Mouse (Mus musculus): ENCODE measurements at regions not wholly inside any gene's neighbourhood (a gene's known extent, or its start where the extent isn't known, plus 50 kb on each side); places are given as distances from the start of the nearest gene placed in this dataset.

DNA sequence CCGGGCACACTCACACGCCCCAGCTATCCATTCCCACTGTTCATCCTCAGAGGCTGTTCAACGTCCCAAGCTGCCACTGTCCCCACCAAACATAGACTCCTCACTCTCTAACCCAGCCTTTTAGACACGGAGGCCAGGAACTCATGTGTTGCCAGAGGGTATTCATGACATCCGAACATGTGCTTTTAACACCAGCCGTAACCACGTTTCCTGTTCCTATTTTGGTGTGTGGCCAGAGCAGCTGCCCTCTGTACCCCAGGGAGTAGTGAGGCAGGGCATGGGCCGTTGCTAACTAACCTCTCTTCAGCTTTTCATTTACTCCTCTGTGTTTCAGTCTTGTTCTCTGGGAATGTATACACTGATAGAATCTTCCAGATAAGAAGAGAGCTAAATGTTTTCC lies 156.2 kb downstream of the Glrx3 start:
- Histone ChIP-seq H3K36me3 (ENCODE audit: control insufficient read depth, insufficient read depth, low read length) (no peaks in the 10 kb centered on the region), H3K27ac (no peak overlapping the region), H3K27me3 (ENCODE audit: control insufficient read depth, insufficient read depth, low read length) (no peaks in the 10 kb centered on the region), H3K4me1 (ENCODE audit: control insufficient read depth, insufficient read depth, low read length) (no peaks in the 10 kb centered on the region), H3K4me3 (no peak overlapping the region), H3K79me2 (replicated peaks; ENCODE audit: control insufficient read depth, insufficient read depth, low read length) (no peaks in the 10 kb centered on the region), H3K9ac (ENCODE audit: low read depth, low read length) (no peak overlapping the region)
- 45% methylated on average over 8 of the region's 8 CpGs for WGBS
- intact Hi-C loops (cut with DNase I) = no loop called here
- TF ChIP-seq POLR2A (IDR thresholded peaks at IDR 0.05; ENCODE audit: insufficient read depth, low read depth, low read length) (no peak), CTCF (IDR thresholded peaks at IDR 0.05) (no peak), EP300 (IDR thresholded peaks at IDR 0.05; ENCODE audit: insufficient read depth, low read depth, low read length) (no peak)
- DNase-seq = peak in 1 of 2 experiments; percentile 42

DNA sequence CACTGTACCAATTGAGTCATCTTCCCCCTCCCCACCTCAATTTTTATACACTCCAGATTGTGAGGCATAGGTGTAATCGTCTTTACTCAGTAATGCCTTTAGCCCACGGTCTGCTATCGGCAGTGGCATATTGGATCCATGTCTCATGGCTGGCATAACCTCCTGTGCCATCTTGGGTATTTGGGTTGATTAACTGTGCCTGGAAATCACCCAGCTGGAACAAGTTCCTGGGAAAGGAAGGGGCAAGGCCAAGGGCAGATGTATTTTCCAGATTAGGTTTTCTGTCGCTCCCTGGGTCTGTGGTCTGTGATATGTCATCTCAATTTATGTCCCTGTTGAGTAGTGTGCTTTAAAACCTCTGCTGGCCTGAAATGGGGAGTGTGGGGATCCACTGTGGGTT lies 158.2 kb downstream of the Glrx3 start:
- no peak overlapping the region for H3K4me3 ChIP-seq
- no peaks in the 10 kb centered on the region for H3K36me3 ChIP-seq (ENCODE audit: control insufficient read depth, insufficient read depth, low read length)
- TF ChIP-seq EP300 (IDR thresholded peaks at IDR 0.05; ENCODE audit: insufficient read depth, low read depth, low read length) (no peak), POLR2A (IDR thresholded peaks at IDR 0.05; ENCODE audit: insufficient read depth, low read depth, low read length) (no peak), CTCF (IDR thresholded peaks at IDR 0.05) (no peak)
- H3K27me3 ChIP-seq (ENCODE audit: control insufficient read depth, insufficient read depth, low read length) = no peaks in the 10 kb centered on the region
- no peak overlapping the region for H3K9ac ChIP-seq (ENCODE audit: low read depth, low read length)
- DNase-seq = no peak
- H3K27ac ChIP-seq = no peak overlapping the region
- H3K4me1 ChIP-seq (ENCODE audit: control insufficient read depth, insufficient read depth, low read length) = no peaks in the 10 kb centered on the region
- intact Hi-C loops (cut with DNase I) = no loop called here
- no peaks in the 10 kb centered on the region for H3K79me2 ChIP-seq (replicated peaks; ENCODE audit: control insufficient read depth, insufficient read depth, low read length)
- 70% methylated on average over 4 of the region's 4 CpGs for WGBS

DNA sequence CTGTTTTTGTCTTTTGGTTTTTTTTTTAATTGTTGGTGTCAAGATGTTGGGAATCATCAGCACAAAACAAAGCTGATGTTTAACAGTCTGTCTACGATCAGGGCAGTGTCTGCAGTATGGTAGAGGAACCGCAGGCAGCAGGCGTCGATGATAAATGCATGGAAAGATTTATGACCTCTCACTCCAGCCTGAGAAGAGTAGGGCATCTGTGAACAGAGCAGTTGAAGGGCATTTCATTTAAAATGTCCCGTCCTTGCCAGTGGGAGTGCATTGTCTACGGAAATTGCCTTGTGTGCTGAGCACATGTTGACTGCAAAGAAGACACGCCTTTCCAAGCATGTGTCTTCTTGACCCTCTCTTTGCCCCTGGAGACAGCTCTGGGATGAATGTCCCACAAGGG lies 158.7 kb downstream of the Glrx3 start:
- Histone ChIP-seq H3K9ac (ENCODE audit: low read depth, low read length) (no peak overlapping the region), H3K27ac (no peak overlapping the region), H3K36me3 (ENCODE audit: control insufficient read depth, insufficient read depth, low read length) (no peaks in the 10 kb centered on the region), H3K79me2 (replicated peaks; ENCODE audit: control insufficient read depth, insufficient read depth, low read length) (no peaks in the 10 kb centered on the region), H3K27me3 (ENCODE audit: control insufficient read depth, insufficient read depth, low read length) (no peaks in the 10 kb centered on the region), H3K4me1 (ENCODE audit: control insufficient read depth, insufficient read depth, low read length) (no peaks in the 10 kb centered on the region), H3K4me3 (no peak overlapping the region)
- DNase-seq = no peak
- TF ChIP-seq CTCF (IDR thresholded peaks at IDR 0.05) (no peak), POLR2A (IDR thresholded peaks at IDR 0.05; ENCODE audit: insufficient read depth, low read depth, low read length) (no peak), EP300 (IDR thresholded peaks at IDR 0.05; ENCODE audit: insufficient read depth, low read depth, low read length) (no peak)
- WGBS = 71% methylated on average over 7 of the region's 7 CpGs
- intact Hi-C loops (cut with DNase I) = no loop called here

DNA sequence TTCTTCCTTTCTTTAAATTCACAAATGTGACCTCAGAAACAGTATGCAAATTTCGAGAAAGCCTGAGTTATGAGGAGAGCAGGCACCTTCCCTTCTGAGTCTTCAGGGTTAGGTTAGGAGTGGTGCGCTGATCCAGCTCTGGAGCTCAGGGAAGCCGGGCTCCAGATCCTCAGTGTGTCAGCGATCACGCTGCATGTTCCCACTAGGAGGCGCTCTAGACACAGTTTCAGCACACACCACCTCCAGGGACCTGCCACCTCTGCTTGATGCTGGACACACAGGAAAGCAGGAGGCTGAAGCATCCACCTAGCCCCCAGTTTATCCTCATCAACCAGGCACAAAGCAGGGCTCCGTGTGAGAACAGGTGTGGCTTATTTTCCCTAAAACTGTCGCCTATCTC lies 165.6 kb downstream of the Glrx3 start:
- peak; percentile 45 to 60 for DNase-seq
- intact Hi-C loops (cut with DNase I) = loop anchor here (1.0 to 5.0 kb wide), 3 partner anchors 182 to 824 kb away; no protein-coding TSS in a partner anchor
- no peaks in the 10 kb centered on the region for H3K79me2 ChIP-seq (replicated peaks; ENCODE audit: control insufficient read depth, insufficient read depth, low read length)
- 9% methylated on average over 8 of the region's 8 CpGs for WGBS
- no peak overlapping the region for H3K4me3 ChIP-seq
- no peaks in the 10 kb centered on the region for H3K36me3 ChIP-seq (ENCODE audit: control insufficient read depth, insufficient read depth, low read length)
- no peak overlapping the region for H3K27ac ChIP-seq
- TF ChIP-seq POLR2A (IDR thresholded peaks at IDR 0.05; ENCODE audit: insufficient read depth, low read depth, low read length) (no peak), CTCF (IDR thresholded peaks at IDR 0.05) (peak; percentile 77)
- H3K27me3 ChIP-seq (ENCODE audit: control insufficient read depth, insufficient read depth, low read length) = no peaks in the 10 kb centered on the region
- H3K4me1 ChIP-seq (ENCODE audit: control insufficient read depth, insufficient read depth, low read length) = no peaks in the 10 kb centered on the region
- H3K9ac ChIP-seq (ENCODE audit: low read depth, low read length) = no peak overlapping the region

DNA sequence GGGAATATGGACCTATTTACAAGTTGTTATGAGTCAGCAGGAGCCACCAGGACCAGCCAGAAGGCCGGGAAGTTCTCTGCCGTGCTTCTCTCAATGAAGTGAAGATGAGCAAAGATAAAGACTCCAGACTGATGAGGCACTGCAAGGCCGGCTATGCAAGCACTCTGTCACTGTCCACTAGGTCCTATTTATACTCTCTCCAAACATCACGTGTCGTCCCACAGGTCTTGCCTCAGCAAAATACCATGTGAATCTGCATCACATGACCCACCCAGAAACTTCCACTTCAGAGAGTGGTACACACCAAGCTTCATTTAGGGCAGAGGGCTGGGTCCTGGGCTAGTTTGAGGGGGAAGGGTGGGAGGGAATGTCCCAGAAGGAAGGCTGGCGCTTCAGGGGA lies 172.3 kb downstream of the Glrx3 start:
- intact Hi-C loops (cut with DNase I) = no loop called here
- no peak for TF ChIP-seq POLR2A (IDR thresholded peaks at IDR 0.05; ENCODE audit: insufficient read depth, low read depth, low read length)
- no peak for TF ChIP-seq EP300 (IDR thresholded peaks at IDR 0.05; ENCODE audit: insufficient read depth, low read depth, low read length)
- TF ChIP-seq CTCF (IDR thresholded peaks at IDR 0.05) = no peak
- WGBS = 46% methylated on average over 6 of the region's 6 CpGs
- H3K27ac ChIP-seq = no peak overlapping the region
- no peaks in the 10 kb centered on the region for H3K36me3 ChIP-seq (ENCODE audit: control insufficient read depth, insufficient read depth, low read length)
- H3K9ac ChIP-seq (ENCODE audit: low read depth, low read length) = no peak overlapping the region
- H3K4me3 ChIP-seq = no peak overlapping the region
- no peaks in the 10 kb centered on the region for H3K27me3 ChIP-seq (ENCODE audit: control insufficient read depth, insufficient read depth, low read length)
- peaks cover 3% of the 10 kb centered on the region; the same call in 1 of the 2 replicates for H3K4me1 ChIP-seq (ENCODE audit: control insufficient read depth, insufficient read depth, low read length)
- no peak for DNase-seq
- no peaks in the 10 kb centered on the region for H3K79me2 ChIP-seq (replicated peaks; ENCODE audit: control insufficient read depth, insufficient read depth, low read length)

DNA sequence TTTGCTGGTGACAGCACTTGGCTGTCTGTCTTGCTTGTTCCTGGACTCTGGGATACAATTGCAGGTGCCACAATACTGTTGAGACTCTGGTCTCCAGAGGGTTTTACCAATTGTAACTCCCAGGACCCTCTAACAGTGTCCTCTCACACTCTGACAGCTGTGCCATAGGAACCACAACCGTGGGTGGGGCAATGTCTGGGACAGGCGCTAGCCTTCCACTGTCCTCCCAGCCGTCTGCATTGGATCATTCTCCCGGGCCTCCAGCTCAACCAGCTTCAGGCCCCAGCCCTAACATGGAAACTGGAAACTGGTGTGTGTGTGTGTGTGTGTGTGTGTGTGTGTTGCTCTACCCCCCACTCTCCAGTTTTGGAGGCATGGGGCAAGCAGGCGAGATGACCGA lies 173.9 kb downstream of the Glrx3 start:
- no peak for TF ChIP-seq EP300 (IDR thresholded peaks at IDR 0.05; ENCODE audit: insufficient read depth, low read depth, low read length)
- TF ChIP-seq POLR2A (IDR thresholded peaks at IDR 0.05; ENCODE audit: insufficient read depth, low read depth, low read length) = no peak
- TF ChIP-seq CTCF (IDR thresholded peaks at IDR 0.05) = no peak
- intact Hi-C loops (cut with DNase I) = no loop called here
- Histone ChIP-seq H3K4me1 (ENCODE audit: control insufficient read depth, insufficient read depth, low read length) (peaks cover 3% of the 10 kb centered on the region; the same call in 1 of the 2 replicates), H3K79me2 (replicated peaks; ENCODE audit: control insufficient read depth, insufficient read depth, low read length) (no peaks in the 10 kb centered on the region), H3K4me3 (no peak overlapping the region), H3K27me3 (ENCODE audit: control insufficient read depth, insufficient read depth, low read length) (no peaks in the 10 kb centered on the region), H3K36me3 (ENCODE audit: control insufficient read depth, insufficient read depth, low read length) (no peaks in the 10 kb centered on the region), H3K27ac (no peak overlapping the region), H3K9ac (ENCODE audit: low read depth, low read length) (no peak overlapping the region)
- WGBS = 59% methylated on average over 6 of the region's 6 CpGs
- DNase-seq = no peak

Data from heart, adult 2 months (tissue).